Mouse (Mus musculus) gonadal fat pad, adult 2 months (tissue): ENCODE measurements around the gene Ttc39b. TPM values are rescaled to one million over a fixed set of nuclear protein-coding genes. Genes with fewer than 3 reads are reported as not detected.

Source experiments
- DNase-seq: peaks from one replicate; pipeline ENCODE4 v3.0.0-alpha.2; 2012; ENCODE audit warnings: low read depth
- polyA plus RNA-seq: library from polyadenylated mRNA; depleted of rRNA; stranded (reverse); fragments of >200 nt; gene quantifications from 2 replicates; pipeline ENCODE4 v1.2.3, GENCODE M21; 2012

The Ttc39b gene
- polyA plus RNA-seq, 1 experiment = 3.5 TPM

DNA sequence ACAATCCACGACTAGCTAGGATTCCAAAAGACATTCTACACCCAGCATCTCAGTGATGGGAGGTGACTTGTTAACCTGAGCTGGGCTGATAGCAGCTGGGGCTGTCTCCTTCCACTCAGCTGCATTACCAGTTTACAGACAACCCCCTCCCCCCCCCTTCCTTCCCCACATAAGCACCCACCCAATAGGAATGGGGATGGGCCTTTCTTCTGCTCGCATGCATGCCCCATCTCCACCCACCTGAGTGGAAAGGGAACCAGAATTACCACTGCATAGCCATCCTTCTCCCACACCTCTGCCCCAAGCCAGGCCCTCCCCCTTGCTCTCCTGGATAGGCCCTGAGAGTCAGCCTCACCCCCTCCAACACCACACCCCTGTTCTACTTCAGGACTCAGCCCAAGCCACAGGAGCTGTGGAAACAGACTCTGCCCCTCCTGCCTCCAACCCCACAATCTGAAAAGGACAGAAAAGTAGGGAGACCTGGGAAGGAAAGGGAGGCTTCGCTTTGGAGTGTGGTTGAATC is 6.2 kb downstream of the Ttc39b start:
- DNase-seq = no peak

- DNase-seq = no peak
Measured at GRCm38 (mm10) chr4:83316718-83317117, 7.3 kb downstream of the Ttc39b start.

DNA sequence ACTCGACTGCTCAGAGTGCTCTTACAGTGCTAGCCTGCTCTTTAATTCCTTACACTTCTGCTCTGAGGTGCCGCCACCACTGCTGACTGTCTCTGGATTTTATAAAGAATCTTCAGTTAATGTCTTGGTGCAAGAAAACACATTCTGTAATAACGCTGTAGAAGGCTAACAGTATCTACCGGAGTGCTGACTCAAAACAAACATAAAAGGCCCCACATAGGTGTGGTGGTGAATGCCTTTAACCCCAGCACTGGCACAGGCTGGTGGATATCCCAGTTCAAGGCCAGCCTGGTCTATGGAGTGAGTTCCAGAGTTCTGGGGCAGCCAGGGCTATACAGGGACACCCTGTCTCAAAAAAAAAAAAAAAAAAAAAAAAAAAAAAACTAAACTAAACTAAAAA is 8.1 kb downstream of the Ttc39b start:
- no peak for DNase-seq

DNA sequence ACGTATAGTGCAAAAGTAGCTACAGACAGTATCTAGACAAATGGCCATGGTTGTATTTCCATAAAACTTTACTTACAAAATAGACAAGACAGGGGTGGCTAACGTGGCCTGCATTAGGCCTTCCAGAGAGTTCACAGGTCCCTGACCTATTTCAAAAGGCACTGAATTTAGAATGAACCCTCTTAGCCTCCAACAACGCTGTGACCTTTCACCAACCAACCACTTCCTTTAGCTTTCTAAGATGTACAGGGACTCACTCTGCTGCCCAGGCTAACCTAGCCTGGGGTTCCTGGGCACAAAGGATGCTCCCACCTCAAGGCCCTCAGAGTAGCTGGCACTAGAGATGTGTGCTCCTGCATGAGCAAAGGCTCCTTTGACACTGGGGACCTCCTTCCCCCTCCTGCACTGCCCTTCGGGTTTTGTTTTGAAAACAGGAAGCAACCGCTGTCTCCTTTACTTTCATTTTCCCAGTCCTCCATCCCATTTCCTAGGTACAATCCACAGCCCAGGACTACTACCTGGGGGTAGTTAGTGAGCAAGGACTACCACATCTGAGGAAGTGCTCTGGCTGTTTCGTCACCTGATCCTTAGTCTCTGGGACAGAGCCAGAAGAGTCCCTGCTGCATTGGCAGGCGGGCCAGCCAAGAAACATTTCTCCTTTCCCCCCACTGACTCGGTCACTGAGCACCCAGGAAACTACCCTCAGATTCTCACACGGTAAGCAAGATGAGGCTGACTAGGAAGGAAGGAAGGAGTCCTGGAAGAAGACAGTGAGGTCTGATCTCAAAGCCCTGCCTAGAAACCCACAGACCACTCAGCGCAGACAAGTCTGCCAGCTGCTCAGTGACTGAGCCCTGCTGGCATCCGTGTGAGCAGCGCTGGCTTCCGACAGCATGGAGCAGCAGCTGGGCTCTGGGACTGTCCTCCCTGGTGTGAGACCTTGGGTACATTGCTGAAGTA is 8.9 kb downstream of the Ttc39b start:
- DNase-seq = no peak

DNA sequence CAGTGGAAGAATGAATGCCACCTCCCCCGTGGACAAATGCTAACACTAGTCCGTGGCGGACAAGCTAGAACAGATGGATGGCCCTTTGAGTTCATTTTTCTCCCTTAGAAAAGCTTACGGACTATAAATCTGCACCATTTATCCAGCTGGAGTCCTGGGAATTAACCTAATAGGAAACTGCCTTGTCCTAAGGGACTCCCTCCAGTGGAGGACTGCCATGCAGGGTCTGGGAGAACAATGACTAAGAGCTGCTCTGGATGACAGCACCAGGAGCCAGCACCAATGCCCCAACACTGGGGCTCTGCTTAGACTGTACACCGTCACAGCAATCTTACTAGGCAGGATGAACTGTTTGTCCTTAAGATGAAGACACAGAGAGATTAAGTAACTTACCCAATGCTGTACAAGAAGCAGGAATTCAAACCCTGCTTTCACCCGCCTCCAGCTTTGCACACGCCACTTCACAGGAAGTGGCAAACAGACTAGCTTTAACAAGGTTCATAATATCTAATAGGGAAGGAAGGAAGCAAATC is 9.7 kb downstream of the Ttc39b start:
- DNase-seq = no peak

- no peak for DNase-seq
Measured at GRCm38 (mm10) chr4:83312336-83312735, 11.7 kb downstream of the Ttc39b start.

GRCm38 (mm10) chr4:83311481-83311880 is 12.6 kb downstream of the Ttc39b start:
- no peak for DNase-seq

DNA sequence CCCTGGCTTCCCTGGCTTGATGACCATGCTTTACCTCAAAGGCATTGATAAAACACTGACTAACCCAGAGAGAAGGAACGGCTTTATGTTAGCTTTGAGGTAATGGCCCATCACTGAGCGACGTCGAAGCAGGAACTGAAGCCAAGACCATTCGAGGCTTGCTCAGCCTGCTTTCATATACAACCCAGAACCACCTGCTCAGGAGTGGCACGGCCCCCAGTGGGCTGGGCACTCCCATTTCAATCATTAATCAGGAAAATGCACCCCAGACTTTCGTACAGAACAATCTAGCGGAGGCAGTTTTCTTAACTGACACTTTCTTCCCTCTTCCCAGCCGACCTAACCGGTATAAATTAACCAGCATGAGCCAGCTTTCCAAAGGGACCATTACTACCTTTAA is 13.1 kb downstream of the Ttc39b start:
- no peak for DNase-seq

DNA sequence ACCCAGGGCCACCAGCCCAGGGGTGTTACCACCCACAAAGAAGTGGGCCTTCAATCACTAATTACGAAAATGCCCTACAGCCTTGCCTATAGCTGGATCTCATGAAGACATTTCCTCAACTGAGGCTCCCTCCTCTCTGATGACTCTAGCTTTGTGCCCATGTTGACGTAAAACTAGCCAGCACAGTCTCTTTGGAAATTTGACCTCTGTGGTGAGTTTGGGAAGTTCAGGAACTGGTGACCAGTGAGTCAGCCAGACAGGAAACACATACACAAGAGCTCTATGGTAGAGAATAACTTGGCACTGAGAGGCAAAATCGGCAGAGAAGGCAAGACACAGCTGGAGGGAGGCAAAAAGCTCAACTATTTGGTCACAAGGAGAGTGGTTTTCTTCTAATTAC is 15.1 kb downstream of the Ttc39b start:
- no peak for DNase-seq

DNA sequence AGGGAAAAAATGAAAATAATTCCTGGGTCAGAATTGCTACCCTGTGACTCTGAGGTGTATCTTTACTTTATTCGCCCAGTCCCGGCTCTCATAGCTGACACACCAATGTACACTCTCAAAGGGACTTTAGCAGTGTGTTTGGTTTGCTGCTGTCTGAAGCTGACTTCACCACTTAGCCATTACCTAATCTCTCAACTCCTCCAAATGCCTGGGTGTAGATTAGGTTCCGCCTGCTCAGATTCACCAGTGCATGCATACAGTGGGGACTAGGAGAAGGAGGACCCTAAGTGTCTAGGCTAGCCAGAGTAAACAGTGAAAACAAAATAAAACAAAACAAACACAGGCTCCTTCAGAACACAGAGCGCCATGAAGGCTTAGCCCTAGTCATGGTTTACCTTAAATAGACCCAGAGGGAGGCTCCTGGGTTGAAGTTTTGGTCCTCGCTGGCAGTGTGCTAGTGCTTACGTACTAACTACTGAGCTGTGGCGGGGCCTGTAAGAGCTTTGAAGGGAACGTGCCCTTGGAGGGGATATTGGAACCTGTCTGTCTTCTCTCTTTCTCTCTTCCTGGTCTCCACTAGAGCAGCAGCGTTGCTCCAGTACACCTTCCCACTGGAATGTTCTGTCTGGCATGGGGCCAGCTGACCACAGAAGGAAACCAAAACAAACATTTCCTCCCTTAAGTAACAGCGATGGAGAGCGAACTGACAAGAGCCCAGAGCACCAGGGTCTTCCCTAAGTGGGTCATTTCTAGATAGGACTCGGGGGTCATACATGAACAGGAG is 16.2 kb downstream of the Ttc39b start:
- no peak for DNase-seq

GRCm38 (mm10) chr4:83306879-83307278 is 17.2 kb downstream of the Ttc39b start:
- DNase-seq = no peak

GRCm38 (mm10) chr4:83305099-83305498 is 19.0 kb downstream of the Ttc39b start:
- DNase-seq = no peak

DNA sequence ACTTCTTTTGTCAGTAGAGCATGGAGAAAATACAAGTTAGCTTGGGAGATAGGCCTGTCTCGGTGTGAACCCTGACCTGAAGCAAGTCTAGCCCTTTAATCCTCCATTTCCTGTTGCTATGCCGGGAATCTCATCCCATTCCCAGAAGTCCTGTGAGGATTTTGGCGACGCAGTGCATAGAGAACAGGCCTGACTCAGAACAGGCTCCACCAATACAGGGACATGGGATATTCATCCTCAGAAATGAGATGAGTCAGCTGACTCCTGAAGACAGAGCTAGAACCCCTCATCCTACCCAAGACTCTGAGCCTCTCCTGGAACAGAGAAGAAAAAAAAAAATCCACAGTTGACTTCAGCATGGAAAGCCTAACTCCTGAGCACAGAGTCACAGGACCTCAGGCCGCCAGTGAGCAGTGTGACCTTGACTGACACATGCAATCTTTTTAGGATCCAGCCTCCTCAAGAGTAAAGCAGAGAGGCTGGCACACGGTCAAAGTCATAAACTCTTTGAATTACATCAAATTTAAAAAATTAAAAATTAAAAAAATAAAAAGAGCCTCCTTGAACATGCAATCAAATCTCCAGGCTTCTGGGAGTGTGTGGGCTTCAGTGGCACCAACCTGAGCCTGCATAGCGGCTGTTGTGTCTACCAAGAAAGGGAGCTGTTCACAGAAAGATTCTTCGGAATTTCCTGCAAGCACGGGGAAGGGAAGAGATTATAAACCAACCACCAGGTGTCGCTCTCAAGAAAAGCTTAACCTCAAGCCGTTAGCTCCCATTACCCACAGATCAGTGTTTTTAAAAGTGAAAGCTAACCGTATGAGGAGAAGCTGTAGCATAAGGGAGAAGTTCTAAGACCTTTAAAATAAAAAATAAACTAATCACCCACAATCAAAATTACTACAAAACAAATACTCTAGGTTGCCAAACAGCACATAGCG is 20.9 kb downstream of the Ttc39b start:
- DNase-seq = no peak

- DNase-seq = no peak
Measured at GRCm38 (mm10) chr4:83302123-83302737, 21.8 kb downstream of the Ttc39b start.

GRCm38 (mm10) chr4:83301713-83302112 is 22.3 kb downstream of the Ttc39b start:
- DNase-seq = no peak

GRCm38 (mm10) chr4:83284768-83285350 is 39.2 kb downstream of the Ttc39b start:
- DNase-seq = no peak

- no peak for DNase-seq
Measured at GRCm38 (mm10) chr4:83283973-83284767, 39.9 kb downstream of the Ttc39b start.

- no peak for DNase-seq
Measured at GRCm38 (mm10) chr4:83282424-83282823, 41.6 kb downstream of the Ttc39b start.

DNA sequence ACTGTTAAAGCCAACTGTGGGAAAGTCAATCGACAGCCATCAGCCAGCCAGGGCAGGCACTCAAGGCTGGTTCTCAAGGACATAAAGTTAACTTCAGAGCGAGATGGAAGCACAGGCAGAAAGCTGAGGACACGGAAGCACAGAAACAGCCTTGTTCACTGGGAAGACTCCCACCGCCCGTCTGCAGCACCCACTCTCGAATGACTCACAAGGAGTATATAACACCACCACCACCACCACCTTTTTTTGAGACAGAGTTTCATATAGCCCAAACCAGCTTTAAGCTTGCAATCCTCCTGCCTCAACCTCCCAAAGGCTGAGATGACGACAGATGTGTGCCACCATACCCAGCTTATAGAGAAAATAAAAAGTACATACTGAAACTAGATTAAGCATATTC is 44.8 kb downstream of the Ttc39b start:
- no peak for DNase-seq

DNA sequence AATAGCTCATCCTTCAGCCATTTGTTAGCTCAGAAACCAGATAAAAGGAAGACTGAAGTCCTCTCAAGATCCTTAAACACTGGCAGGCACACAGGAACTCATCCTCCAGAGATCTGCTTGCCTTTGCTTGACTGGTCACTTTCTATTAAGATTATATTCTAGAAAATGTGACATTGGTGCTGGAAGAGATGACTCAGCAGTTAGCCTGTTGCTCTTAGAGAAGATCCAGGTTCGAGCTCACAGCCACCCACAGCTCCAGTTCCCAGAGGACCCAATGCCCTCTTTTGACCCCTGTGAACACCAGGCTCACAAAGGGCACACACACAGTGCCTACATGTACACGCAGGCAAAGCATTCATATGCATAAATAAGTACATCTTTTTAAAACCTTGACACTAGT is 49.8 kb downstream of the Ttc39b start:
- DNase-seq = no peak
